Mouse (Mus musculus) bone marrow macrophage, adult 2 months (primary cell): Measurements from ENCODE around the gene Msantd2.

ENCODE experiments used
- CTCF ChIP-seq: IDR thresholded peaks from 2 replicates; pipeline ENCODE4 v1.5.1; 2012; ENCODE audit warnings: low read depth, mild to moderate bottlenecking, low read length, moderate library complexity
- POLR2A ChIP-seq: IDR thresholded peaks from 2 replicates; pipeline ENCODE4 v1.6.1; 2012; ENCODE audit warnings: mild to moderate bottlenecking, low read depth, low read length, borderline replicate concordance

- TF ChIP-seq CTCF = no peak
- no peak for TF ChIP-seq POLR2A
These were observed 83.2 kb downstream of the Msantd2 start for GRCm38 (mm10) chr9:37572204-37572876.
